9 mouse cellular contexts compared by ENCODE assay signal in genomic region chr8:71685573-71685972, GRCm38 (mm10). TPM values are rescaled to one million over a fixed set of nuclear protein-coding genes. Genes with fewer than 3 reads are reported as not detected.
A peak's percentile ranks its signal among the peaks of the same experiment; 100 is the strongest.
DNase-seq lines count a peak whose midpoint lies in the region; ATAC-seq and TF ChIP-seq lines count a peak whose summit lies in the region.
"Had no signal": no experiment of that assay in that cellular context is flagged by ENCODE, and none has a peak within 500 bp of the region (broad histone marks: within the 10 kb centered on the region; RNA-seq: fewer than 3 reads in every experiment).

No protein-coding gene starts in this region.

- no peaks in the 10 kb centered on the region for H3K36me3 ChIP-seq in heart, embryonic 14.5 days (ENCODE audit: control insufficient read depth, insufficient read depth, low read length)
- no peaks in the 10 kb centered on the region for H3K36me3 ChIP-seq in heart, adult 2 months (ENCODE audit: control insufficient read depth, insufficient read depth, low read length)
- no peaks in the 10 kb centered on the region for H3K36me3 ChIP-seq in midbrain, embryonic 13.5 days

- 10% methylated on average over 29 of the region's 29 CpGs for WGBS in heart, embryonic 14.5 days
- 56% methylated on average over 29 of the region's 29 CpGs for WGBS in heart, adult 2 months
- 2% methylated on average over 29 of the region's 29 CpGs for WGBS in midbrain, embryonic 13.5 days

- no peaks in the 10 kb centered on the region for H3K9me3 ChIP-seq in heart, embryonic 14.5 days (ENCODE audit: control insufficient read depth, low read length)
- H3K9me3 ChIP-seq in midbrain, embryonic 13.5 days = no peaks in the 10 kb centered on the region

- TF ChIP-seq CTCF in heart, adult 2 months (IDR thresholded peaks at IDR 0.05) = no peak

- H3K4me1 ChIP-seq in heart, embryonic 14.5 days (ENCODE audit: control insufficient read depth in 2 of 2, insufficient read depth in 2 of 2, low read length in 2 of 2) = peaks cover 12 to 16% of the 10 kb centered on the region in 2 experiments
- H3K4me1 ChIP-seq in heart, adult 2 months (ENCODE audit: control insufficient read depth, insufficient read depth, low read length) = no peaks in the 10 kb centered on the region
- peaks cover 21% of the 10 kb centered on the region for H3K4me1 ChIP-seq in midbrain, embryonic 13.5 days (replicated peaks)

- no peak for TF ChIP-seq EP300 in heart, adult 2 months (IDR thresholded peaks at IDR 0.05; ENCODE audit: insufficient read depth, low read depth, low read length)

- H3K9ac ChIP-seq in heart, embryonic 14.5 days (ENCODE audit: low read length) = no peak overlapping the region
- no peak overlapping the region for H3K9ac ChIP-seq in heart, adult 2 months (ENCODE audit: low read depth, low read length)
- H3K9ac ChIP-seq in midbrain, embryonic 13.5 days (replicated peaks) = peak overlapping the region; percentile 54; the same call in 1 of the 2 replicates

- ATAC-seq in heart, embryonic 14.5 days (ENCODE audit: insufficient number of reproducible peaks, insufficient read depth, low FRiP score, low read depth) = no peak
- peak; percentile 37 for ATAC-seq in midbrain, embryonic 13.5 days

- H3K4me3 ChIP-seq in heart, embryonic 14.5 days (ENCODE audit: control insufficient read depth in 1 of 2, insufficient read depth in 1 of 2, low read depth in 1 of 2, low read length in 2 of 2) = peak overlapping the region; percentile 16 to 27
- H3K4me3 ChIP-seq in heart, adult 2 months = no peak overlapping the region
- peak overlapping the region; percentile 41 for H3K4me3 ChIP-seq in midbrain, embryonic 13.5 days (replicated peaks)

- peaks cover 100% of the 10 kb centered on the region for H3K27me3 ChIP-seq in heart, embryonic 14.5 days (ENCODE audit: control insufficient read depth, insufficient read depth, low read length)
- peaks cover 1% of the 10 kb centered on the region for H3K27me3 ChIP-seq in heart, adult 2 months (ENCODE audit: control insufficient read depth, insufficient read depth, low read length)
- peaks cover 100% of the 10 kb centered on the region for H3K27me3 ChIP-seq in midbrain, embryonic 13.5 days

- peak overlapping the region; percentile 60 for H3K4me2 ChIP-seq in heart, embryonic 14.5 days (ENCODE audit: low read length)
- H3K4me2 ChIP-seq in midbrain, embryonic 13.5 days (replicated peaks) = peak overlapping the region; percentile 62

- TF ChIP-seq POLR2A in heart, adult 2 months (IDR thresholded peaks at IDR 0.05; ENCODE audit: insufficient read depth, low read depth, low read length) = no peak

- no peak for DNase-seq in heart, adult 2 months
- DNase-seq in ZHBTc4 (ENCODE audit: low read depth, low spot score) = peak; percentile 83
- DNase-seq in forelimb bud, embryonic 11.5 days (ENCODE audit: low read depth, low spot score) = peak; percentile 38
- DNase-seq in thymus, postnatal 10 days (ENCODE audit: low spot score in 2 of 2) = no peak
- DNase-seq in right cerebral cortex, postnatal 25 days = no peak
- no peak for DNase-seq in spleen, postnatal 10 days (ENCODE audit: low spot score in 2 of 2)

- no peak overlapping the region for H3K27ac ChIP-seq in heart, embryonic 14.5 days (replicated peaks in 1 of 2; ENCODE audit: control insufficient read depth in 1 of 2, insufficient read depth in 1 of 2, low read depth in 2 of 2, low read length in 2 of 2)
- no peak overlapping the region for H3K27ac ChIP-seq in heart, adult 2 months
- H3K27ac ChIP-seq in midbrain, embryonic 13.5 days = no peak overlapping the region

- H3K79me2 ChIP-seq in heart, adult 2 months (replicated peaks; ENCODE audit: control insufficient read depth, insufficient read depth, low read length) = no peaks in the 10 kb centered on the region

- intact Hi-C loops in heart, adult 2 months (cut with DNase I) = no loop called here

RNA-seq across cellular contexts. Expression of gene Insl3, which starts 3.4 kb away (rescaled TPM):
- polyA plus RNA-seq in heart, embryonic 14.5 days (2014; fragmentation: Nextera tagmentation; extraction: Ambion mirVana) = 2.4 and 2.7 TPM in 2 replicates
- 1 to 10 TPM; 4.0 to 4.1 TPM for total RNA-seq in heart, adult 2 months (2021)
- polyA plus RNA-seq in heart, adult 2 months (2012; rRNA removed) = 16.3 and 19.3 TPM in 2 replicates
- 0.70 and 0.79 TPM in 2 replicates for polyA plus RNA-seq in midbrain, embryonic 13.5 days (2015; fragmentation: Nextera tagmentation; extraction: Ambion mirVana)

RNA-seq across cellular contexts. Expression of gene Jak3, which starts 9.5 kb away (rescaled TPM):
- 5.9 and 6.3 TPM in 2 replicates for polyA plus RNA-seq in heart, embryonic 14.5 days (2014; fragmentation: Nextera tagmentation; extraction: Ambion mirVana)
- total RNA-seq in heart, adult 2 months (2021) = 1 to 10 TPM; 8.1 to 8.6 TPM
- polyA plus RNA-seq in heart, adult 2 months (2012; rRNA removed) = 23.3 and 24.0 TPM in 2 replicates
- 2.5 and 2.7 TPM in 2 replicates for polyA plus RNA-seq in midbrain, embryonic 13.5 days (2015; fragmentation: Nextera tagmentation; extraction: Ambion mirVana)

RNA-seq across cellular contexts. Expression of gene Unc13a, which starts 14.0 kb away (rescaled TPM):
- polyA plus RNA-seq in heart, embryonic 14.5 days (2014; fragmentation: Nextera tagmentation; extraction: Ambion mirVana) = 0.38 and 0.89 TPM in 2 replicates
- under 1 TPM; 0.61 to 0.86 TPM for total RNA-seq in heart, adult 2 months (2021)
- polyA plus RNA-seq in heart, adult 2 months (2012; rRNA removed) = 1.4 and 1.8 TPM in 2 replicates
- polyA plus RNA-seq in midbrain, embryonic 13.5 days (2015; fragmentation: Nextera tagmentation; extraction: Ambion mirVana) = 17.1 and 18.5 TPM in 2 replicates

RNA-seq across cellular contexts. Expression of gene B3gnt3, which starts 16.0 kb away (rescaled TPM):
- 3.0 and 3.1 TPM in 2 replicates for polyA plus RNA-seq in heart, embryonic 14.5 days (2014; fragmentation: Nextera tagmentation; extraction: Ambion mirVana)
- 1 to 10 TPM; 6.1 to 6.4 TPM for total RNA-seq in heart, adult 2 months (2021)
- polyA plus RNA-seq in heart, adult 2 months (2012; rRNA removed) = 5.4 and 8.6 TPM in 2 replicates
- polyA plus RNA-seq in midbrain, embryonic 13.5 days (2015; fragmentation: Nextera tagmentation; extraction: Ambion mirVana) = 0.28 and 0.31 TPM in 2 replicates
- polyA plus RNA-seq: G1E had no signal

RNA-seq across cellular contexts. Expression of gene Fcho1, which starts 39.9 kb away (rescaled TPM):
- 0.61 and 1.4 TPM in 2 replicates for polyA plus RNA-seq in heart, embryonic 14.5 days (2014; fragmentation: Nextera tagmentation; extraction: Ambion mirVana)
- total RNA-seq in heart, adult 2 months (2021) = under 1 TPM; 0.23 to 0.64 TPM
- polyA plus RNA-seq in heart, adult 2 months (2012; rRNA removed) = 2.7 and 4.5 TPM in 2 replicates
- 63.9 and 65.5 TPM in 2 replicates for polyA plus RNA-seq in midbrain, embryonic 13.5 days (2015; fragmentation: Nextera tagmentation; extraction: Ambion mirVana)

Comparison
In these comparisons a context has a peak if more than half of its experiments do, and no peak if none do; other contexts are left out.
1. DNase-seq: peak in ZHBTc4 (single experiment) and forelimb bud, embryonic 11.5 days (single experiment); none in heart, adult 2 months (0 of 2), thymus, postnatal 10 days (0 of 2), right cerebral cortex, postnatal 25 days (single experiment) and spleen, postnatal 10 days (0 of 2).